Mouse (Mus musculus) heart, embryonic 12.5 days (tissue): ENCODE results near the gene Slc45a1. TPM values are rescaled to one million over a fixed set of nuclear protein-coding genes. Genes with fewer than 3 reads are reported as not detected.

ENCODE experiments used
- ATAC-seq: fragments of 200-750 bp; cut with Nextera tagmentation; 2 replicates; pipeline ENCODE4 v1.8.0; 2017; ENCODE audit warnings: moderate TSS enrichment, moderate library complexity; ENCODE audit not compliant: insufficient number of reproducible peaks, low FRiP score
- H3K27ac ChIP-seq: fragments of 300-500 bp; sonication (generic); 2 replicates; pipeline ENCODE4 v1.5.1; 2016; ENCODE audit warnings: mild to moderate bottlenecking, moderate library complexity; ENCODE audit not compliant: poor library complexity, severe bottlenecking
- H3K27me3 ChIP-seq: fragments of 300-500 bp; sonication (generic); replicated peaks from 2 replicates; pipeline ENCODE4 v1.6.1; 2016; ENCODE audit warnings: mild to moderate bottlenecking, moderate library complexity
- H3K36me3 ChIP-seq: fragments of 300-500 bp; sonication (generic); 2 replicates; pipeline ENCODE4 v1.6.1; 2016; ENCODE audit warnings: mild to moderate bottlenecking, moderate library complexity
- H3K4me1 ChIP-seq: fragments of 300-500 bp; sonication (generic); replicated peaks from 2 replicates; pipeline ENCODE4 v1.6.1; 2016; ENCODE audit warnings: mild to moderate bottlenecking
- H3K4me2 ChIP-seq: fragments of 300-500 bp; sonication (generic); 2 replicates; pipeline ENCODE4 v1.6.1; 2016; ENCODE audit warnings: mild to moderate bottlenecking, moderate library complexity
- H3K4me3 ChIP-seq: fragments of 300-500 bp; sonication (generic); 2 replicates; pipeline ENCODE4 v1.5.1; 2016; ENCODE audit warnings: mild to moderate bottlenecking
- H3K9ac ChIP-seq: fragments of 300-500 bp; sonication (generic); 2 replicates; pipeline ENCODE4 v1.6.1; 2016; ENCODE audit warnings: mild to moderate bottlenecking, moderate library complexity
- H3K9me3 ChIP-seq: fragments of 300-500 bp; sonication (generic); replicated peaks from 2 replicates; pipeline ENCODE4 v1.6.1; 2016; ENCODE audit warnings: mild to moderate bottlenecking, moderate library complexity
- WGBS: fragments of 180-500 bp; shearing (Covaris S2); methylation state at CpG from one replicate; pipeline ENCODE4 v1.1.7; 2016; 5-methylcytosine and 5-hydroxymethylcytosine counted together
- polyA plus RNA-seq: library from polyadenylated mRNA; unstranded; fragments of >200 nt; fragmentation: Nextera tagmentation; extraction: Ambion mirVana; gene quantifications from 2 replicates; pipeline ENCODE4 v1.2.1, GENCODE M21; 2016

Slc45a1 gene
- not detected in 2 replicates for polyA plus RNA-seq

- no peak within 1 kb of the TSS for H3K9ac ChIP-seq
- H3K4me3 ChIP-seq: peak within 1 kb of the TSS; percentile 34
- ATAC-seq: no peak
- H3K4me2 ChIP-seq: peak within 1 kb of the TSS; percentile 57
- peaks cover 3% of the 10 kb centered on the region; the same call in 1 of the 2 replicates for H3K9me3 ChIP-seq
- H3K27ac ChIP-seq: no peak within 1 kb of the TSS
- WGBS: 7% methylated on average over 41 of the region's 41 CpGs
- peaks cover 4% of the 10 kb centered on the region; the same call in 1 of the 2 replicates for H3K4me1 ChIP-seq
- peaks cover 48% of the 10 kb centered on the region for H3K27me3 ChIP-seq
- no peaks in the 10 kb centered on the region for H3K36me3 ChIP-seq
Observed at GRCm38 (mm10) chr4:150651390-150652277, at the start of gene Slc45a1. Gene Slc45a1, minus strand, starts transcription at chr4:150652174.

DNA sequence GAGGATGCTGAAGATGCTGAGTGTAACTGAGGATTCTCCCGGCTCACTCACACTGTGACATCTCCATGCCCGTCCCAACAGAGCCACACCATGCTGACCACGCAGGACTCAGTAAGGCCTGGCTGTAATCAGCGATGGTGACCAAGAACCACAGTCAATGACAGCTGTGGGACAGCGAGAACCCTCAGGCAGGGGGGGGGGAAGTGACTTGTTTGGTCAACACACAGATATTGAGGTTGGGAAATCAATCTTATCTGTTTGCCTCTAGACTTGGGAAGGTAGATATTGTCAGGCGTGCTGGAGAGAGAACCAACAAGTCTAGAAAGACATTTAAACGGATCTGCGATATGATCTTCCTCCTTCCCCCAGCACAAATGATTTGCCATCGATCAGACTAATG is 48.9 kb upstream of the Slc45a1 start:
- no peak for ATAC-seq
- no peak overlapping the region for H3K9ac ChIP-seq
- H3K27me3 ChIP-seq: no peaks in the 10 kb centered on the region
- no peak overlapping the region for H3K27ac ChIP-seq
- peaks cover 10% of the 10 kb centered on the region; the same call in 1 of the 2 replicates for H3K9me3 ChIP-seq
- WGBS: 85% methylated on average over 9 of the region's 9 CpGs
- 0 out of 2 replicates have a peak, but pooled peaks cover 7% of the 10 kb centered on the region for H3K4me1 ChIP-seq
- no peaks in the 10 kb centered on the region for H3K36me3 ChIP-seq
- H3K4me2 ChIP-seq: no peak overlapping the region
- no peak overlapping the region for H3K4me3 ChIP-seq

GRCm38 (mm10) chr4:150694434-150695108 is 42.6 kb upstream of the Slc45a1 start:
- Histone ChIP-seq H3K4me3 (no peak overlapping the region), H3K4me1 (peaks cover 14% of the 10 kb centered on the region), H3K9me3 (no peaks in the 10 kb centered on the region), H3K27me3 (no peaks in the 10 kb centered on the region), H3K4me2 (no peak overlapping the region), H3K9ac (no peak overlapping the region), H3K36me3 (no peaks in the 10 kb centered on the region), H3K27ac (no peak overlapping the region)
- WGBS: 59% methylated on average over 10 of the region's 10 CpGs
- peak; percentile 38; the same call in 1 of the 2 replicates for ATAC-seq

DNA sequence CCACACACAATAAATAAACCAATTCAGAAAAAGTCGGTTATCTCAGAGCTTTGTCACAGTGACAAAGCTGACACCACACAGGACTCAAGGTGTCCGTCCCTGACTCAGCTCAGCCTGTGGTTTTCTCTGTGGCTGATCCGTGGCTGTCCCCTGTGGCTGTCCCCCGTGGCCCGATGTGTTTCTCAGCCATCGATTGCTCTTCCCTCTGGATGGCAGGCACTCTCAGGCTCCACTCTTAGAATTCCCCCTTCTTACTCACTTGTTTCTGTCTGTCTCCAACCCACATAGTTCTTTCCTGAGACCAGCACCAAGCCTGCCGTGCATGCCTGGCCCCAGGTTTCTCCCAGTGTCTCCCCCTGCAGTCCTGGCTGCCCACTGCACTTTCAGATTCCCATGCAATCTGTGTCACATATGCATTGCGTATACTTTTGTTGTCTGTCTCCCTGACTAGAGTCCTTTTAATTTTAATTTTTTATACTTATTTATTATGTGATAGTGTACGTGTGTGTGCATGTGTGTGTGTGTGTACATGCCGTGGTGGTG is 41.0 kb upstream of the Slc45a1 start:
- Histone ChIP-seq H3K9ac (no peak overlapping the region), H3K4me3 (no peak overlapping the region), H3K4me2 (no peak overlapping the region), H3K36me3 (no peaks in the 10 kb centered on the region), H3K27ac (no peak overlapping the region), H3K4me1 (peaks cover 16% of the 10 kb centered on the region), H3K27me3 (no peaks in the 10 kb centered on the region), H3K9me3 (no peaks in the 10 kb centered on the region)
- 65% methylated on average over 10 of the region's 10 CpGs for WGBS
- ATAC-seq: no peak

DNA sequence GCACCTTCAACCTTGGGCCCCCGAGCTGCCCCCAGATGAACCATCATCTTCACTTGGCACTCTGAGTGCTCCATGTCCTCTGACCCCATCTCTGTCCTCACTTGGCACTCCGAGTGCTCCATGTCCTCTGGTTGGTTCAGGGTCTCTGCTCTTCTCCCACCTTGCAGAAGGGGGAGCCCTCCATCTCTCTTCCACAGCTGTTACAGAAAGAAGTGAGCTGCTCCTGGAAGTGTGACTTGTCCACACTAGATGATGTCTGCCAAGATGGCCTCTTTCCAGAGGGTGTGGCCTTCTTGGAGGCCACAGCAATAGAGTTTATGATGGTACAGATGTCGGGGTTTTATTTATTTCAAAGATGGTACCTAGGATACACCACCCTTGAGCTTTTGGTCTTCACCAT is 38.8 kb upstream of the Slc45a1 start:
- Histone ChIP-seq H3K9ac (no peak overlapping the region), H3K4me3 (no peak overlapping the region), H3K36me3 (no peaks in the 10 kb centered on the region), H3K9me3 (no peaks in the 10 kb centered on the region), H3K4me2 (no peak overlapping the region), H3K27ac (no peak overlapping the region), H3K4me1 (peaks cover 25% of the 10 kb centered on the region), H3K27me3 (no peaks in the 10 kb centered on the region)
- ATAC-seq: no peak
- WGBS: 76% methylated on average over 3 of the region's 3 CpGs

- no peak overlapping the region for H3K4me3 ChIP-seq
- WGBS: 70% methylated on average over 10 of the region's 10 CpGs
- H3K36me3 ChIP-seq: no peaks in the 10 kb centered on the region
- no peak overlapping the region for H3K9ac ChIP-seq
- H3K4me2 ChIP-seq: no peak overlapping the region
- H3K27ac ChIP-seq: no peak overlapping the region
- ATAC-seq: no peak
- peaks cover 28% of the 10 kb centered on the region for H3K4me1 ChIP-seq
- H3K9me3 ChIP-seq: no peaks in the 10 kb centered on the region
- no peaks in the 10 kb centered on the region for H3K27me3 ChIP-seq
Observed at GRCm38 (mm10) chr4:150689553-150689952, 37.6 kb upstream of the Slc45a1 start.

- Histone ChIP-seq H3K9me3 (no peaks in the 10 kb centered on the region), H3K27ac (no peak overlapping the region), H3K36me3 (no peaks in the 10 kb centered on the region), H3K27me3 (no peaks in the 10 kb centered on the region), H3K4me1 (peaks cover 23% of the 10 kb centered on the region), H3K4me2 (no peak overlapping the region), H3K4me3 (no peak overlapping the region), H3K9ac (no peak overlapping the region)
- 53% methylated on average over 10 of the region's 10 CpGs for WGBS
- ATAC-seq: no peak
Observed at GRCm38 (mm10) chr4:150687126-150687753, 35.3 kb upstream of the Slc45a1 start.

GRCm38 (mm10) chr4:150686538-150686937 is 34.6 kb upstream of the Slc45a1 start:
- no peaks in the 10 kb centered on the region for H3K27me3 ChIP-seq
- no peaks in the 10 kb centered on the region for H3K9me3 ChIP-seq
- no peak overlapping the region for H3K4me2 ChIP-seq
- no peak overlapping the region for H3K27ac ChIP-seq
- no peak overlapping the region for H3K4me3 ChIP-seq
- no peak for ATAC-seq
- no peak overlapping the region for H3K9ac ChIP-seq
- no peaks in the 10 kb centered on the region for H3K36me3 ChIP-seq
- H3K4me1 ChIP-seq: peaks cover 21% of the 10 kb centered on the region

DNA sequence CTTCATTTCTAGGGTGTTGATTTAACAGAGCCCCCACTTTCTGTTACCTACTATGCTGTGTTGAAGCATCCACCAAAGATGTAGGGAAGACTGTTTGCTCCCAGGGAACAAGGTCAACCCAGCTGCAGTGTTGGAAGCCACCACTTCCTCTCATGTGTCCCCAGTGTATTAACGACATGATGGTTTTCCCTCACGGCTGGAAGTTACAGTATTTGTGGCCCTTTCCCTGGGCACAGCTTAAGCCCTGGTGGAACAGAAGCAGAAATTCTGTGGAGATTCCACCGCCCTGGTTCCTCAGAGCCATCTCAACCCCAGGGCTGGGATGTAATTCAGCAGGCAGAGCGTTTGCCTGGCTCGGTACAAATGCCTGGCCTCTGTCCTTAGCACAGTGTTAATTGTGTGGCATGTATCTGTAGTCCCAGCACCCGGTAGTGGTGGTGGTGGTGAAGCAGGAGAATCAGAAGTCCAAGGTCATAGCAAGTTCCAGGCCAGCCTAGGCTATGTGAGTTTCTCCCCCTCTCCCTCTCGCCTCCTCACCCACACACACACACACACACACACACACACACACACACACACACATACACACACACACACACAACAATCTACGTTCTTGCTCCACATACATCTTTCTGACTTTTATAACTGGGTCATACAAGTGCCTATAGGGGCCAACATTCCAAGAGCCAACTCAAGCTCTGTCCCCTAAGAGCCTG is 34.0 kb upstream of the Slc45a1 start:
- no peak overlapping the region for H3K27ac ChIP-seq
- no peaks in the 10 kb centered on the region for H3K9me3 ChIP-seq
- H3K36me3 ChIP-seq: no peaks in the 10 kb centered on the region
- H3K4me1 ChIP-seq: peaks cover 16% of the 10 kb centered on the region; the same call in 1 of the 2 replicates
- no peak overlapping the region for H3K4me2 ChIP-seq
- no peaks in the 10 kb centered on the region for H3K27me3 ChIP-seq
- no peak overlapping the region for H3K4me3 ChIP-seq
- H3K9ac ChIP-seq: no peak overlapping the region
- no peak for ATAC-seq
- WGBS: 59% methylated on average over 7 of the region's 8 CpGs

DNA sequence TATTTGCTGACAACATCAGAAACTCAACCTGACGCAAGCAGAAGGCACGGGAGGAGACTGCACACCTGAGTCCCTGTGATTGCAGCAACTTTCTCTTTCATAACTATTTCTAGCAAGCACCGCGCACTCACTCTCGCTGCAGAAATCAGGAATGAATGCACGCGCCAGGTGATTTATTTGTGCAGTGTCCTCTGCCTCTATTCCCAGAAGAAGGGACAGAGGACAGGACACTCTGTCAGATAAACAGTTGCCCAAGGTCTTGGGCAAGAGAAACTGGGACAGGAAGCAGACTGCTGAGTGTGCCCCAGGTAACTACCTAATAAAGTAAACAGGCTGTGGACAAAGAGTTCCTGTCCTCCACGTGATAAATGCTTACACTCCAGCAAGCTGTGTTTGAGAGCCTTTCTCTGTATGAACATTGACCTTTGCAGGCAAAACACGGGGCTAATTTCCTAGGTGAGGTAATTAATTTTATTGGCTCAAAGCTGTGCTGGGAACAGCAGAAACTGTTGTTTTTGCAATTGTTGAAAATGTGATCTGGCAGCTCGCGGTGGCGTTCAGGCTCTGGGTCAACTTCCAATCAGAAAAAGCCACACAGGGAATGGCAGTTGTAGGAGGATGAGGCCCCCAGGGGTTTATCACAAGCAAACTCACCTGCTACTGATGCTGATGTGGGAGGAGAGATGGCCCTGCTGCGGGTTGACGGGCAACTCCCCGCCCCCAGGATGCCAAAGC is 33.2 kb upstream of the Slc45a1 start:
- no peak overlapping the region for H3K9ac ChIP-seq
- no peak overlapping the region for H3K4me2 ChIP-seq
- no peak overlapping the region for H3K27ac ChIP-seq
- no peaks in the 10 kb centered on the region; the same call in 1 of the 2 replicates for H3K9me3 ChIP-seq
- H3K4me3 ChIP-seq: no peak overlapping the region
- peaks cover 16% of the 10 kb centered on the region; the same call in 1 of the 2 replicates for H3K4me1 ChIP-seq
- no peaks in the 10 kb centered on the region for H3K27me3 ChIP-seq
- WGBS: 55% methylated on average over 15 of the region's 15 CpGs
- H3K36me3 ChIP-seq: no peaks in the 10 kb centered on the region
- no peak for ATAC-seq
